Mouse (Mus musculus) spleen, postnatal 36 days (tissue): ENCODE results near the gene Efcab9.
"Not testable (repeated sequence)": the region's sequence is repeated elsewhere in the genome, so short reads cannot be mapped to it uniquely, and the experiment has no call there.

Source experiments
- DNase-seq, 2 experiments: peaks; one replicate each; pipeline ENCODE4 v3.0.0; 2022; ENCODE audit warnings: low spot score in 2 of 2, mixed read lengths in 1 of 2

The Efcab9 gene

GRCm38 (mm10) chr11:32538435-32538834 lies 6.6 kb upstream of the Efcab9 start:
- DNase-seq = no peak

DNA sequence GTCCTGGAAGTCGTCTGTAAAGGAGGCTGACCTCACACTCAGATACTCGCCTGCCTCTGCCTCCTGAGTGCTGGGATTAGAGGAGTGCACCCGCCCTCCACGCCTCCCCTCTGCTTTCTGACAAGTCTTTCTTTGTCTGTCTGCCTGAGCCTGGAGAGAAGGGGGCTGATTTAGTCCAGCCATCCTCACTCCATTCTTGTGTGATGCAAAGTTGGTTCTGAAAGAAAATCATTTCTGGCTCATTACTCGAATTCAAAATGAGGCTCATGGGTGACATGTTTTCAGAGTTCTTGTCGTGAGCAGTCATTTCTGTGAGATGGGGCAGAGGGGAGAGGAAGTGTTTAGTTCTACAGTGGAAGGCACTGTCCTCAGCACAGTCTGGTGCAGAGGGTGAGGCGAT lies 5.1 kb upstream of the Efcab9 start:
- DNase-seq = no peak

DNA sequence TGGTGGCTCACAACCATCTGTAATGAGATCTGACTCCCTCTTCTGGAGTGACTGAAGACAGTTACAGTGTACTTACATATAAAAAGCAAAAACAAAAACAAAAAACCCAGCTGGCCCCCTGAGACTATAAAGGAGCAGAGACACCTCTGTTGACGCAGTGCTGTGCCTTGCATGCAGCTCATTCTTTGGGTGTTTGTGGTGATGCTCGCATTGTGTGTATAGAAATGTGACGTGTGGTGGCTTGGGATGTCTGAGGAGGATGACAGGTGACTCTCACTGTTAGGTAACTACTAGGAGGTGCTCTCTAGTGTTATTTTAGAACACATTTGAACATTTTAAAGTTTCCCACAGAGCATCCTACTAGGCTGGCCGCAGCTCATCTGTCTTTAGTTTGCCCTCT lies 3.8 kb upstream of the Efcab9 start:
- DNase-seq = no peak

GRCm38 (mm10) chr11:32534453-32535075 lies 2.7 kb upstream of the Efcab9 start:
- no peak for DNase-seq

GRCm38 (mm10) chr11:32533482-32534261 lies 1.8 kb upstream of the Efcab9 start:
- peak; percentile 87 to 88 for DNase-seq

- DNase-seq = peak; percentile 96
These were observed 1.0 kb upstream of the Efcab9 start, which contains the start of gene Stk10 for GRCm38 (mm10) chr11:32532765-32533481. Gene Stk10, plus strand, starts transcription at chr11:32533305.

DNA sequence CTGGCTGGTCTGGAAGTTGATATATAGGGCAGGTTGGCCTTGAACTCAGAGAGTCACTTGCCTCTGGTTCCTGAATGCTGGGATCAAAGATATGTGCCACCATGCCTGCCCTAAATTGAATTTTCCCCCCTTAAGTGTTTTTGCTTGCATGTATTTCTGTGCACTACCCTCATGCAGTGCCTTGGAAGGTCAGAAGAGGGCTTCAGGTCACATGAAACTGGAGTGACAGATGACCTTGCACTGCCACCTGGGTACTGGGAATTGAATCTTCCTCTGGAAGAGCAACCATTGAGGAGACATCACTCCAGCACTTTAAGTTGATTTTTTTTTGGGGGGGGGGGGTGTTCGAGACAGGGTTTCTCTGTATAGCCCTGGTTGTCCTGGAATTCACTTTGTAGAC lies 1.7 kb downstream of the Efcab9 start:
- DNase-seq = no peak

DNA sequence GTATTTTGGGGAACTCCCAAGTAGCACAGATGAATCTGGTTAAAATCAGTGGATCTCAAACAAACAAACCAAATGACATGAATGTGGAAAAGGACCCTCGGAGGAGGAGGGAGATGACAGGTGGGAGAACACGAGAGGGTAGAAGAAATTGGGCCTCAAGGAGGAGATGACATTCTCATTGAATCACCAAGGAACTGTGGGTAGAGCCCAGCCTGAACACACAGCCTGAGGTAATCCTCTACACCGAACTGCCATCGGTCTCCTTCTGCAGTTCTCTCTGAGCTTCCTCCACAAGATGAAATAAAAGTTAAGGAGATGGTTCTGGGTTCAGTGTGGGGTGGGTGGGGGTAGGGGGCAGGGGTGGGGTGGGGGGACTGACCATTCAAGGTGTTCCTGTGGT lies 4.9 kb downstream of the Efcab9 start:
- DNase-seq = no peak

DNA sequence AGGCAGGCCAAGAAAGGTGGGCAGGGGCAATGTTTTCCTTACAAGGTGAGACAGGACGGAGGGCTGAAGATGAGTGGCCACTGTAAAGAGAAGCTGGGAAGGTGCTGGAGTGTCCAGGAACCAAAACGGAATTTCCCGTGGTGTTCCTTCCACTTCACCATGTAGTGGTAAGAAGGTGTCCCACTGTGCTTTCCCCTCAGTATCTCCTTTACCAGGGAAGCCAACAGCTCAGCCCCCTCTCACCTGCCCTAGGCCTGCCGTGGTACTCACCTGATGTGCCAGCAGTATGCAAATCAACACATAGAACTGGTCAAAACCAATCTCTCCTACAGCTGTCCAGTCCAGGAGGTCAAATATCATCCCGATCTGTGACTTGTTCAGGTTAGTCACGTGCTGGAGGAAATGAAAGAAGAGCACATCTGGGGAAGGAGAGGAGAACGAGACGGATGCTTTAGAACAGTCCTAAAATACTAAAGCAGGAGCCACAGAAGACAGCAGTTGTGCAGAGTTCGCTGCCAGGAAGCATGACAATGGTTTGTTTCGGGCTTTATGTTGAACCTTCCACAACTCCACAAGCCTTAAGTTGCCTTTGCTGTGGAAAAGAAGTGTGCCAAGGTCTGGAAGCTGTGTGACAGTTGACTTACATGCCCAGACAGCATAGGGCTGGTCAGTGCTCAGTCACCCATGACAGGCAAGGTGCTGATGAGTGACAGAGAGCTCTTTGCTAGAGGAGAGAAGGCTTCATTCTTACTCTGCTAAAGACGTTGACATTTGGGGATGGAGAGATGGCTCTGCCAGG lies 7.6 kb downstream of the Efcab9 start:
- DNase-seq = no peak

DNA sequence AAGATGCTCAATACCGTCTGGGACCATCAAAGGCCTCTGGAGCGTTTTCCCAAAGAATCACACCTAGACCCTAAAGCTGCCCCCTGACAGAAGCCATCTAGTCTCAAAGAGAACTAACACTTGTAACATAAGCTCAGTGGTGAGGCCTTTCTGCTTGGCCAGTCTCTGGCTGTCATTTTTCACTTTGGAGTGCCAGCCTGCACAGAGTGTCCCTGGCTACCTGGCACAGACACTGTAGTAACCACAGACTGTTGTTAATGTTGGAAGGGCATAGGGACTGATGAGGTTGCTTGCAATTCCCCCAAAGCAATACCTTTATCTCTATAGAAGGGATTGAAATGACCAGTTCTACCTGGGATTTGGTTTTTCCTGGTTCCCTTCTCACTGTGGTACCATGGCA lies 10.6 kb downstream of the Efcab9 start:
- no peak for DNase-seq

- no peak for DNase-seq
These were observed 12.5 kb downstream of the Efcab9 start for GRCm38 (mm10) chr11:32519354-32519753.

DNA sequence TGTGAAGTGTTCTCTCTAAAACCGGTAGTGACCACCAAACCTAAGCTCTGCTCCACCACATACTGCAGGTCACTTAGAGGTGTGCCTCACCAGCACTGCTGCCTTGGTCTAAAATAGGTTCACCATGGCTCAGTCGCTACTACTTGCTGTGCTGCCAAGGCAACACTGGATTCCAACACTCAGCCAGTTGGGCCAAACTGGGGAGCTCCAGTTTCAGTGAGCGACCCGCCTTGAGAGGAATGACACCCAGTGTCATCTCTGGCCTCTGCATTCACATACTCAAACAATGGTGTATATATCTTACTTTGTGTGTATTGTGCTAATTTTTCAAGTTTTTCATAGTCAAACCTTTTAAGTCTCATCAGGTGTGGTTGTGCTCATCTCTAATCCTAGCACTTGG lies 13.1 kb downstream of the Efcab9 start:
- DNase-seq = no peak

GRCm38 (mm10) chr11:32516916-32517712 lies 14.8 kb downstream of the Efcab9 start:
- no peak for DNase-seq

GRCm38 (mm10) chr11:32516091-32516490 lies 15.8 kb downstream of the Efcab9 start:
- DNase-seq = no peak

GRCm38 (mm10) chr11:32514853-32515252 lies 17.0 kb downstream of the Efcab9 start:
- DNase-seq = not testable (repeated sequence)

GRCm38 (mm10) chr11:32510930-32511329 lies 21.0 kb downstream of the Efcab9 start:
- no peak for DNase-seq

DNA sequence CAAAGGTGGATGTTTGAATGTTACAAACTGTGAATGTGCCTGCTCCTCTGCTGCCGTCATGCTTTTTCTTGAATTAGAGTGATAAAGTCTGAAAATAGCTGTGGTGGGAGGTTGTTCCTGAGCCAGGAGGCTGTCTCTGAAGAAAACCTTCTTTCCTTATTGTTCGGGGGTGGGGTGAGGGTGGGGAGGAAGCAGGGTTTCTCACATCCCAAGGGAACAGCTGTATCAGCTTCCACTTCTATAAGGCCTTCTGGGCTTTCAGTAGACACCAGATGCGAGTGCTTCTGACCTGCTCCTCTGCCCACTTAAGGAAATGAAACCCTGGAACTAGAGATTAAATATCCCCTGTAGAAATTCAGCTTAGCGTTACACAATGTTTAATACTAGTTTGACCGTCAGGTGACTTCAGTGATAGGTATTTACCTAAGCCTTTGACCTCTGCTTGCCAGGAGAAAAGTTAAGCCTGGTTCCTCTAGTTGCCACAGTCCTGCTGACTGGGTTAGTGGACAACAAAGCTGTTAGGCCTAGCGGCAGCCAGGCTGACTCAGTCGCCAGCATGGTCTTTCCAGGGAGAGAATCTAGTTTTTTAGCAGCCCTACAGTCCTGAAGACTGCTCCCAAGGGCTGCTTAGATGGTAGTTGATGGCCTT lies 26.7 kb downstream of the Efcab9 start:
- DNase-seq = no peak

- no peak for DNase-seq
These were observed 28.2 kb downstream of the Efcab9 start for GRCm38 (mm10) chr11:32503711-32504110.

- DNase-seq = peak in 1 of 2 experiments; percentile 11
These were observed 31.9 kb downstream of the Efcab9 start for GRCm38 (mm10) chr11:32499931-32500330.

DNA sequence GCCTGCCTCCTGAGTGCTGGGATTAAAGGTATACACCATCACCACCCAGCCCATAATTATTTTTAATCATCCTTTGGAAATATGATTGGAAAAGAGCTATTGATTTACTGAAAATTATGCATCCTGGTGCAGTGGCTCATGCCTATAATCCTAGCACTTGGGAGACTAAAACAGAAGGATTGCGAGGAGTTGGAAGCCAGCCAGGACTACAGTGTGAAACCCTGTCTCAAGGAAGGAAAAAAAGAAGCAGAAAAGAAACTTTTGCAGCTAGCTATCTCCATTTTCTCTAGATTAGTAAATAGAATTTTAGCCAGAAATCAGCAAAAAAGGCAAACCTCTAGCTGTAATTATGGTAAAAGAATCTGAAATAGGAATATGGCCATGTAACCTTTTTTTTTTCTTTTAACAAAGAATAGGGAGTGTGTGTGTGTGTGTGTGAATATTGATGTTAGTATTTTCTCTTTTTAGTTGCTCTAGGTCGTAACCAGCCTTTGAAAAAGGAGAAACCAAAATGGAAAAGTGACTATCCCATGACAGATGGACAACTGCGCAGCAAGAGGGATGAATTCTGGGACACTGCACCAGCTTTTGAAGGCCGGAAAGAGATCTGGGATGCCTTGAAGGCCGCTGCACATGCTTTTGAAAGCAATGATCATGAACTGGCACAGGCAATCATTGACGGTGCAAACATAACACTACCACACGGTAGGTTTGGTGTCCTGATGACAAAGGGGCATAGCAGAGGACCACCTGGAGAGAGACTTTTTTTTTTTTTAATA lies 32.9 kb downstream of the Efcab9 start:
- no peak for DNase-seq
